Mouse (Mus musculus) heart, embryonic 10.5 days (tissue): Measurements from ENCODE around the gene Bri3. TPM values are rescaled to one million over a fixed set of nuclear protein-coding genes. Genes with fewer than 3 reads are reported as not detected.

Experiments
- DNase-seq: peaks from one replicate; pipeline ENCODE4 v3.0.0-alpha.2; 2017; ENCODE audit warnings: low spot score
- H3K27ac ChIP-seq: fragments of 300-500 bp; sonication (generic); 2 replicates; pipeline ENCODE4 v1.5.1; 2016; ENCODE audit warnings: mild to moderate bottlenecking
- H3K27me3 ChIP-seq: fragments of 300-500 bp; sonication (generic); 2 replicates; pipeline ENCODE4 v1.6.1; 2016; ENCODE audit warnings: mild to moderate bottlenecking; ENCODE audit not compliant: poor library complexity, insufficient read depth, severe bottlenecking
- H3K36me3 ChIP-seq: fragments of 300-500 bp; sonication (generic); 2 replicates; pipeline ENCODE4 v1.6.1; 2016; ENCODE audit warnings: mild to moderate bottlenecking, moderate library complexity
- H3K4me1 ChIP-seq: fragments of 300-500 bp; sonication (generic); 2 replicates; pipeline ENCODE4 v1.6.1; 2016; ENCODE audit warnings: mild to moderate bottlenecking
- H3K4me3 ChIP-seq: fragments of 300-500 bp; sonication (generic); 2 replicates; pipeline ENCODE4 v1.5.1; 2016; ENCODE audit warnings: mild to moderate bottlenecking, moderate library complexity
- H3K9me3 ChIP-seq: fragments of 300-500 bp; sonication (generic); 2 replicates; pipeline ENCODE4 v1.6.1; 2016; ENCODE audit warnings: mild to moderate bottlenecking, moderate library complexity
- WGBS: fragments of 180-500 bp; shearing (Covaris S2); methylation state at CpG from one replicate; pipeline ENCODE4 v1.1.7; 2016; 5-methylcytosine and 5-hydroxymethylcytosine counted together
- polyA plus RNA-seq: library from polyadenylated mRNA; unstranded; fragments of >200 nt; fragmentation: Nextera tagmentation; extraction: Ambion mirVana; gene quantifications from 2 replicates; pipeline ENCODE4 v1.2.1, GENCODE M21; 2016

The Bri3 gene
- polyA plus RNA-seq, 1 experiment from 2014 or later: 110 TPM

DNA sequence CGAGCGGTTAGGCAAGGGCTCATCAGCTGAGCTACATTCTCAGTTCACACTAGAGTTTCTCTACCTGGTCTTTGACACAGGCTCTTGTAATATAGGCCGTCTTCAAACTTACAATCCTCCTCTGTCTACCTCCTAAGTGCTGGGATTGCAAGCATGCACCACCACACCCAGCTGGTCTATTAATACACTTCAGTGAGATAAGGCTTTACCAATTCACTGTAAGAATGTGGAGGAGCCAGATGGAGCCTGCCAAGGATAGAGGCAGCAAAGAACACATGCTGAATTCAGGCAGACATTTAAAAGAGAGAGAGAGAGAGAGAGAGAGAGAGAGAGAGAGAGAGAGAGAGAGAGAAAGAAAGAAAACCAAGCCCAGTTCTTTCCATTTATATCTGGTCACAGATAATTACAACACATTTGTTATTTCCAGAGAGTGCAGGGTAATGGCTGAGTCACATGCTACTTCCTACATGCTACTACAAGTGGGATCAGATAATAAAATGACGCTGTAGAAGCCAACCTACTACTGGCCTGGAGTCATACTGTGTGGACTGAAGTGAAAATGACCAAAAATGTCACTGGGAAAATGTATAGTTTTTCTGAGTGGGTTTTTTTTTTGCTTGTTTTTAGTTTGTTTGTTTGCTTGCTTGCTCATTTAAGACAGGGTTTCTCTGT, 45.7 kb downstream of the Bri3 start:
- H3K9me3 ChIP-seq: no peaks in the 10 kb centered on the region
- H3K27ac ChIP-seq: peak overlapping the region; percentile 79
- DNase-seq: peak; percentile 85
- H3K4me3 ChIP-seq: no peak overlapping the region
- H3K27me3 ChIP-seq: no peaks in the 10 kb centered on the region
- WGBS: 61% methylated on average over 4 of the region's 4 CpGs
- no peaks in the 10 kb centered on the region for H3K36me3 ChIP-seq
- H3K4me1 ChIP-seq: peaks cover 25% of the 10 kb centered on the region

DNA sequence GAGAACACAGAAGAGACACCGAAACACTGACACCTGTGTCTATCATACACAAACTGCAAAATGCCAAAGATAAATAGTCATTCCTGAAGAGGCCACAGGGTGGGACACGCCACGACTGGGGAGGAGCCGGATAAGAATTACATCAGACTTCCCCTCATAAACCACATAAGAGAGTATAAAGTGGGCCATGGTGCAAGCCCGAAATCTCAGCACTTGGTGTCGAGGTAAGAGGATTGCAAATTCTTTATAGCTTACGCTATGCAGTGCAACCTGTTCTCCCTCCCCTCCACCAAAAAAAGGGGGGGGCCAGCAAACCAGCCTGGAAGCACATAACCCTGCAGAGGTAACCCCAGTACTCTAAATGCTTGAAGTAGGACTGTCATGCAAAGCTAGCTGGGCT, 50.7 kb downstream of the Bri3 start:
- WGBS: 74% methylated on average over 7 of the region's 7 CpGs
- no peaks in the 10 kb centered on the region for H3K9me3 ChIP-seq

DNA sequence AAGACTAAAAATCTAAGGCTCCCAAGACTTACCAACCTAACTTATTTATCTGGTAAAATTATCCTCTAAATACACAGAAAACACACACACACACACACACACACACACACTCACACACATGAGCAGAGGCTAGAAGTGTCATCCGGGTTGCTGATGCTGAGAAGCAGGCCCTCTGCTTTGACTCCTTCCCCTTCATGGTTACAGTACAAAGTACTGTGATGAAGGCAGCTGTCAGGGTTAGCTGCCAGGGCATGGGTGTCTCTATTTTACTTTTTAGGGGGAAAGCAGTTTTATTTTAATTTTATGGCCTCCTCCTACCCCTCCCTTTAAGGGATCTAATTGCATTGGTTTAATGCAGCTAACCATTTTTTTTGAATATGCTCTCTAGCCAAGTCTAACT, 51.1 kb downstream of the Bri3 start:
- H3K36me3 ChIP-seq: no peaks in the 10 kb centered on the region
- DNase-seq: no peak
- H3K27me3 ChIP-seq: no peaks in the 10 kb centered on the region
- H3K9me3 ChIP-seq: no peaks in the 10 kb centered on the region
- H3K27ac ChIP-seq: no peak overlapping the region
- no peak overlapping the region for H3K4me3 ChIP-seq
- peaks cover 4% of the 10 kb centered on the region for H3K4me1 ChIP-seq
- WGBS: 74% methylated on average over 1 of the region's 1 CpGs

More for the DNA sequence above, 50.7 kb downstream of the Bri3 start:
- no peak overlapping the region for H3K27ac ChIP-seq
- H3K36me3 ChIP-seq: no peaks in the 10 kb centered on the region
- H3K27me3 ChIP-seq: no peaks in the 10 kb centered on the region
- no peak overlapping the region for H3K4me3 ChIP-seq
- DNase-seq: no peak
- H3K4me1 ChIP-seq: peaks cover 9% of the 10 kb centered on the region

DNA sequence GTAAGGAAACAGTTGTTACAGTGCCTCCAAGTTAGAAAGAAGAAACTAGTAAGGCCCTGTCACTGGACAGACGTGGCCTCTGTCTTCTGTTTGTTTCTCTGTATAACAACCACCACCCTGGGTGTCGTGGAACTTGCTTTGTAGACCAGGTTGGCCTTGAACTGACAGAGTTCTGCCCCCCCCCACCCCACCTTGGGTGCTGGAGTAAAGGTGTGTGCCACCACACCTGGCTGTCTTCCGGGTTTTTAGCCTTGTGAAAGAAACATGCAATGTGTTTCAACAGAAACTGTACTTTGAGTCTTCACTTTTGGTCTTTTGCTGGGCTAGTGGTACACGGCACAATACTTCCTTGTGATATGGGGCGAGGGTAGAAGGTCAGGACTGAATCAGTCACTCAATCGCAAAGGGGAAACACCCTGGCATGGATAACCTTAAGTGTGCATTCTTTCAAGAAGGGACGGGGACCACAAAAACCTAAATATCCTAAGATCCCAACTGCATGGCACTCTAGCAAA, 51.9 kb downstream of the Bri3 start:
- Histone ChIP-seq H3K36me3 (no peaks in the 10 kb centered on the region), H3K4me1 (no peaks in the 10 kb centered on the region), H3K4me3 (no peak overlapping the region), H3K9me3 (no peaks in the 10 kb centered on the region), H3K27me3 (no peaks in the 10 kb centered on the region), H3K27ac (no peak overlapping the region)
- DNase-seq: no peak
- WGBS: 77% methylated on average over 7 of the region's 7 CpGs

DNA sequence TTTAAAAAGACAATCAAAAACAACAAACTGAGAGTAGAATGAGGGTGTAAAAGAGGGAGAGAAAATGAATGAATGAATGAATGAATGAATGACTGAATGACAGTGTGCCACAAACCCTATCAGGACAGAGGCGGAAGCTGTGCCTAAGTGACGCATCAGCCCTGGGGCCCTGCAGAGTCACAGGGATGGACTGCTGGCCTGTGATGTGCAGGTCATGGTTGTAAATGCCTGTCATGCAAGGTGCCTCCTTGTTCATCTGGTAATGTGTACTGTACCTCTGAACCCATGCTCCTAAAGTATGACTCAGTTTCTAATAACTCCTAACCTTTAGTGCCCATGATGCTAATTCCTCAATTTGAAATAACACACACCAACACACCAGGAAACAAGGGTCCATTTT, 58.8 kb downstream of the Bri3 start:
- Histone ChIP-seq H3K27me3 (no peaks in the 10 kb centered on the region), H3K4me3 (no peak overlapping the region), H3K27ac (no peak overlapping the region), H3K9me3 (no peaks in the 10 kb centered on the region), H3K4me1 (no peaks in the 10 kb centered on the region), H3K36me3 (no peaks in the 10 kb centered on the region)
- WGBS: 89% methylated on average over 2 of the region's 2 CpGs
- no peak for DNase-seq

DNA sequence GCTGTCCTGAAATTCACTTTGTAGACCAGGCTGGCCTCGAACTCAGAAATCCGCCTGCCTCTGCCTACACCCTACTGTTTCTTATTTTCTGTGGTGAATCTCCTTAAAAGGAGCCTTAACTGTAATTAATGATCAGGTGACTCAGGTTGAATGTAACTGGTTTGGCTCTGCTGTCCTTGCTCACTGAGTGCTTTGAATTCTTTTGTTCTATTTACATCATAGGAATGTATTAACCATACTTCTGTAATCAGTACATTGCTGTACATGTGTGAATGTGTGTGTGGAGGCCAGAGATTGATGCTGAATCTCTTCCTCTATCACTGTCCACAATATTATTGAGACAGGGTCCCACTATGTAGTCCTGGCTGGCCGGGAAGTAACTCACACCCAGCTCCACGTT, 64.7 kb downstream of the Bri3 start:
- DNase-seq: no peak
- 70% methylated on average over 4 of the region's 4 CpGs for WGBS
- Histone ChIP-seq H3K4me1 (peaks cover 14% of the 10 kb centered on the region), H3K9me3 (no peaks in the 10 kb centered on the region), H3K4me3 (no peak overlapping the region), H3K36me3 (no peaks in the 10 kb centered on the region), H3K27me3 (no peaks in the 10 kb centered on the region), H3K27ac (peak overlapping the region; percentile 16; the same call in 1 of the 2 replicates)

DNA sequence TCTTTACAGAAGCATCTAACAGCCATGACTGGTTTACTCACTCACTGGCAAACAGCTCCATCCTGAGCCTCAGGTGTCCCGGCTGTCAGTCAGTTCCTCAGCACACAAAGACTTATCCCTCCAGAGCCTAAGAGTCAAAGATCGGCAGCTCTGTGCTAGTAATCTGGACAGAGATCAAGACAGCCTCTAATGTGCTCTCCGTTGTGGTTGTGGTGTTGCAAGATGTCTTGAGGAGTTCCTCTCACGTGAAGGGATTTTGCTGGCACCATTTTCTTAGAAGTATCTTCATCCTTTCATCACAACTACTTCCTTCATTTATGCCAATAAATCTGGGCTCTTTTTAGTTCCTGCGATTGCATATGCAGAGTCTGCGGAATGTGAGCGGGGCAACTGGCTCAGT, 67.9 kb downstream of the Bri3 start:
- no peak overlapping the region for H3K4me3 ChIP-seq
- H3K4me1 ChIP-seq: peaks cover 30% of the 10 kb centered on the region
- WGBS: 75% methylated on average over 7 of the region's 7 CpGs
- H3K27me3 ChIP-seq: no peaks in the 10 kb centered on the region
- H3K9me3 ChIP-seq: no peaks in the 10 kb centered on the region
- H3K27ac ChIP-seq: no peak overlapping the region
- no peak for DNase-seq
- H3K36me3 ChIP-seq: peaks cover 5% of the 10 kb centered on the region; the same call in 1 of the 2 replicates

DNA sequence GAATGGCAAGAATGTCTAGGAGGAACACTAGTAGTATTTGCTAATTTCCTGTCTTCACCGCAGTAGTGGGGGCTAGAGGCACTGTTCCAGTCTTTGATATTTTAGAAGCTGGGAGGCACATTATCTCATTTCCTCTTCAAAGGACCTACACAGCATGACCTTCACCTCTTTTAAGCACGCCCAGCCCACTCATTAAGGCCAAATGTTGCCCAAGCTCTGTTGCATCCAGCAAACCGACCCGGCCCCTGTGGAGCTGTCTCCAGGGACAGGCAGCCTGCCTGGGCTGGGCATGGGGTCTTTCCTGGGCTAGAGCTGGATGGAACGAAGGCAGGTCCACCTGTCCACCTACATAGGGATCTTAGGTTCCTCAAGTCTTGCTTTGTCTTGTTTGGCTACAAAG, 69.1 kb downstream of the Bri3 start:
- Histone ChIP-seq H3K27me3 (no peaks in the 10 kb centered on the region), H3K4me1 (peaks cover 36% of the 10 kb centered on the region), H3K9me3 (no peaks in the 10 kb centered on the region), H3K36me3 (peaks cover 5% of the 10 kb centered on the region; the same call in 1 of the 2 replicates), H3K4me3 (no peak overlapping the region), H3K27ac (peak overlapping the region; percentile 73)
- no peak for DNase-seq
- WGBS: 11% methylated on average over 5 of the region's 5 CpGs

DNA sequence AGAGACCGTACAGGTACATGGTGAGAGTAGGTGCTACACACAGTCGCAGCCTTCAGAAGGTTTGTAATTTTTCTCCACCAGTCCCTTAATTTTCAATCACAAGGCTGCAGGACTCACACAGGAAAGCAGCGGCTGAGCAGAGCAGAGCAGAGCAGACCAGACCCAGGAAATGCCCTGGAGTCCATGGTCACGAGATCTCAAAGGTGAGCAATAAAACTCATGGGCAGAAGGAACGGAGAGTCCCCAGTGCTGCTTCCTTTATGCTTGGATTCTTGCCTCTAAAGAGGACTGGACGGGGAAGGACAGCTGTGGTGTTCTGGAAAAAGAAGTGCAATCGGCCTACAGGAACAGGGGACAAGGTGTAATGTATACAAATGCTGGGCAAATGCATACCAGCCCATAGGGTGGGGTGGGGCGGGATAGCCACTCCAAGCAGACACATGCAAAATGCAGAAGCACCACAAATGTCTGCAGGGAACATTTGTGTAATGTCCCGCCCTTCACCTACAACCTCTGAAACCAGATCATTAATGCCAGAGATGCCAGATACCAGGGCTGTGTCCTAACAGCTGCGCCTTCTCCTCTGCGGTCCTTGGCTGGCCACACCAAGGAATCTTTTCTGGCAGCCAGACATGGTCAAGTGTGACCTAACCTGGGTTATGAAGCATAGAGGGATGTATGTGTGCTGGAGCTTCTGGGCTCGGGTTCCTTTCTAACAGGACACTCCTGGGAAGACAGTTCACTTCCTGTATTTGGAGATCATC, 70.7 kb downstream of the Bri3 start:
- H3K9me3 ChIP-seq: no peaks in the 10 kb centered on the region
- 85% methylated on average over 12 of the region's 12 CpGs for WGBS
- DNase-seq: no peak

DNA sequence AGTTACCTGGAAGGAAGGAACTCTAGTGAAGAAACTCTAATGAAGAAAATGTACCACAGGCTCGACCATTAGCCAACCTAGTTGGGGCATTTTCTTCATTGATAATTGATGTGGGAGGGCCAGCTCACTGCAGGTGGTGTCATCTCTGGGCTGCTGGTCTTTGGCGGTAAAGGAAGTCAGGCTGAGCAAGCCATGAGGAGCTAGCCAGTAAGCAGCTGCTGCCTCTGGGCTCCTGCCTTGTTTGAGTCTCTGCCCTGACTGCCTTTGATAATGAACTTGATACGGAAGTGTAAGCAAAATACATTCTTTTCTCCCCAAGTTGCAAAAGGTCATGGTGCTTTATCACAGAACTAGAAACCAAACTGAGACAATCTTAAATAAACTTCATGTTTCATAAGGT, 72.2 kb downstream of the Bri3 start:
- 72% methylated on average over 3 of the region's 3 CpGs for WGBS
- DNase-seq: no peak
- H3K27ac ChIP-seq: no peak overlapping the region
- peaks cover 5% of the 10 kb centered on the region; the same call in 1 of the 2 replicates for H3K36me3 ChIP-seq
- peaks cover 41% of the 10 kb centered on the region for H3K4me1 ChIP-seq
- H3K27me3 ChIP-seq: no peaks in the 10 kb centered on the region
- no peak overlapping the region for H3K4me3 ChIP-seq
- H3K9me3 ChIP-seq: no peaks in the 10 kb centered on the region

More for the DNA sequence above, 70.7 kb downstream of the Bri3 start:
- peaks cover 35% of the 10 kb centered on the region for H3K4me1 ChIP-seq
- no peak overlapping the region for H3K4me3 ChIP-seq
- no peak overlapping the region for H3K27ac ChIP-seq
- no peaks in the 10 kb centered on the region for H3K27me3 ChIP-seq
- peaks cover 5% of the 10 kb centered on the region; the same call in 1 of the 2 replicates for H3K36me3 ChIP-seq

DNA sequence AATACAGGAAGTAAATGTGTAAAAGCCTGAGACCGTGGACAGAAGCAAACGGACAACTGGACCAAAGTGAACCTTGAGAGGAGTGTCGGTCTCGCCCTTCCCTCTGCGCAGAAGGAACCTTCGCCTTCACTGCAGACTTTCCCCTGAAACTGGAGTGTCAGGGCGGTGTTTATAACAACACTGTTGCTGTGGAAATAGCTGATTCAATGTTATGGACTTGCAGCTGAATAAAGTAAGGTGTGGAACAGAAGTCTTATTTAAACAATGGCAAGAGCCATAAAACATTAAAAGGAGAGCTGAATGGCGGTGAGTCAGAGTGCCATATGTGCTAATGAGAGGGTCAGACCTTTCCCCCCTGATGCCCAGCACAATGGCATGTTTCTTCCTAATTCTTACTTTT, 73.2 kb downstream of the Bri3 start:
- no peaks in the 10 kb centered on the region for H3K27me3 ChIP-seq
- WGBS: 91% methylated on average over 8 of the region's 8 CpGs
- no peak for DNase-seq
- H3K27ac ChIP-seq: no peak overlapping the region
- H3K36me3 ChIP-seq: peaks cover 5% of the 10 kb centered on the region; the same call in 1 of the 2 replicates
- H3K4me1 ChIP-seq: peaks cover 50% of the 10 kb centered on the region
- H3K4me3 ChIP-seq: no peak overlapping the region
- no peaks in the 10 kb centered on the region for H3K9me3 ChIP-seq

DNA sequence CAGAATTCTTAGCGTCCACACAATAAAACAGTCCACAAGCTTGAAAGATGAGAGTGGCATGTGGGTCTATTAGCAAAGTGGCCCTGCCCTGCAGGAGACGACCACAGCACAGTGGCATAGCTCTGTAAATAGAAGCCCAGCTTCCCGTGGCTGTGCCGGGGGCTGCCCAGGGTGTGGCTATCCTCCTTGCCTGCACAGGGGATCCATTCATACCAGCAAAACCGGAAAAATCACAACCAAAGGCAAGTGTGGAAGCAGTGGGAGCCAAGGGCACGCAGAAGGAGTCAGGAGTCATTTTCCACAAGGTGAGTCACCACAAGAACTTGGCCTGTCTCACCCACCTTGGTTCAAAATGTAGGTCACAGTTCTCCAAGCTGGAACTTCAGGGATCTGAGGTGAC, 74.0 kb downstream of the Bri3 start:
- Histone ChIP-seq H3K4me3 (no peak overlapping the region), H3K4me1 (peaks cover 54% of the 10 kb centered on the region), H3K36me3 (peaks cover 5% of the 10 kb centered on the region; the same call in 1 of the 2 replicates), H3K9me3 (no peaks in the 10 kb centered on the region), H3K27ac (peak overlapping the region; percentile 60), H3K27me3 (no peaks in the 10 kb centered on the region)
- 53% methylated on average over 6 of the region's 6 CpGs for WGBS
- no peak for DNase-seq

DNA sequence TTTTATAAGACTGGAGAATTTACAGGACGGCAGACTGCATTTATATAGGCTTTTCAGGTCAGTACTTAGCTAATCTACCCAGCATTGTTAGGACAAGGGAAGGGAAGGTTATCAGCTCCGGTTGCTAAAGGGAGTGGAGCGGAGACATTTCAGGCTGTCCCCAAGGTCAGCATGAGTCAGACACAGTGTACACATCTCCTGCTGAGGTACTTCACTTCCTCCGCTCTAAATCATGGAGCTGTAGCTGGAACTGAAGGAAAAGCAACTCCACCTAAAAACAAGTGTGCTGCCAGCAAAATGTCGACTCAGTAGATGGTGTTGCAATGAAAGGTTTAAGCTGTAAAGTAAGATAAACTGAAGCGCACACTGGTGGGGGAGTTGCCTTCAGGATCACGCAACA, 77.4 kb downstream of the Bri3 start:
- H3K9me3 ChIP-seq: no peaks in the 10 kb centered on the region
- no peaks in the 10 kb centered on the region for H3K27me3 ChIP-seq
- DNase-seq: no peak
- H3K36me3 ChIP-seq: no peaks in the 10 kb centered on the region
- H3K4me1 ChIP-seq: peaks cover 32% of the 10 kb centered on the region
- H3K27ac ChIP-seq: peak overlapping the region; percentile 73
- 29% methylated on average over 7 of the region's 7 CpGs for WGBS
- H3K4me3 ChIP-seq: no peak overlapping the region
